Mouse (Mus musculus) G1E-ER4 (cell line): ENCODE data around the gene Ppme1. TPM values are rescaled to one million over a fixed set of nuclear protein-coding genes. Genes with fewer than 3 reads are reported as not detected.

Experiments used
- GATA1 ChIP-seq: IDR thresholded peaks from one replicate; pipeline ENCODE4 v1.8.0; 2012; ENCODE audit warnings: low read length, inconsistent platforms
- polyA plus RNA-seq: library from polyadenylated mRNA; stranded (reverse); fragments of >175 nt; gene quantifications from 2 replicates; pipeline ENCODE4 v1.2.3, GENCODE M21; 2012

Ppme1 gene
- polyA plus RNA-seq, 1 experiment = 57.9 TPM

GRCm38 (mm10) chr7:100302316-100302715 lies 69.8 kb downstream of the Ppme1 start:
- TF ChIP-seq GATA1 = no peak

- no peak for TF ChIP-seq GATA1
Observed at GRCm38 (mm10) chr7:100301390-100301789, 70.7 kb downstream of the Ppme1 start.

- no peak for TF ChIP-seq GATA1
Observed at GRCm38 (mm10) chr7:100298861-100299510, 73.1 kb downstream of the Ppme1 start.

- no peak for TF ChIP-seq GATA1
Observed at GRCm38 (mm10) chr7:100296699-100297098, 75.4 kb downstream of the Ppme1 start.

GRCm38 (mm10) chr7:100295745-100296144 lies 76.4 kb downstream of the Ppme1 start:
- no peak for TF ChIP-seq GATA1

- no peak for TF ChIP-seq GATA1
Observed at GRCm38 (mm10) chr7:100293546-100293945, 78.6 kb downstream of the Ppme1 start.

- TF ChIP-seq GATA1 = no peak
Observed at GRCm38 (mm10) chr7:100288622-100289021, 83.5 kb downstream of the Ppme1 start.

GRCm38 (mm10) chr7:100287748-100288578 lies 84.1 kb downstream of the Ppme1 start:
- no peak for TF ChIP-seq GATA1

GRCm38 (mm10) chr7:100285383-100285782 lies 86.7 kb downstream of the Ppme1 start, which contains the start of gene P4ha3:
P4ha3 (plus strand) TSS chr7:100285520.
- TF ChIP-seq GATA1 = no peak

- TF ChIP-seq GATA1 = no peak
Observed at GRCm38 (mm10) chr7:100283298-100283697, 88.8 kb downstream of the Ppme1 start.

GRCm38 (mm10) chr7:100281596-100281995 lies 90.5 kb downstream of the Ppme1 start:
- TF ChIP-seq GATA1 = no peak

GRCm38 (mm10) chr7:100279803-100280202 lies 92.3 kb downstream of the Ppme1 start:
- TF ChIP-seq GATA1 = no peak

Other genes starting within 250 kb of the Ppme1 start
- gene Lipt2, start 213.0 kb downstream of the Ppme1 start, polyA plus RNA-seq = 8.4 and 11.0 TPM in 2 replicates
- gene Kcne3, start 195.8 kb downstream of the Ppme1 start, polyA plus RNA-seq = 1.1 and 1.7 TPM in 2 replicates
- 19.5 and 24.7 TPM in 2 replicates for gene Pgm2l1, start 144.9 kb downstream of the Ppme1 start, polyA plus RNA-seq
- gene P4ha3, start 86.8 kb downstream of the Ppme1 start, polyA plus RNA-seq = not detected in 2 replicates
- gene C2cd3, start 74 bp downstream of the Ppme1 start, polyA plus RNA-seq = 22.7 and 27.1 TPM in 2 replicates
- 0.04 TPM in 1 of 2 replicates, not detected in the other for gene Ucp3, start 100.7 kb upstream of the Ppme1 start, polyA plus RNA-seq
- gene Ucp2, start 121.0 kb upstream of the Ppme1 start, polyA plus RNA-seq = 987 and 1,168 TPM in 2 replicates
- not detected in 2 replicates for gene Dnajb13, start 142.7 kb upstream of the Ppme1 start, polyA plus RNA-seq
- 11.2 and 13.4 TPM in 2 replicates for gene Coa4, start 164.8 kb upstream of the Ppme1 start, polyA plus RNA-seq
- gene Rab6a, start 235.1 kb upstream of the Ppme1 start, polyA plus RNA-seq = 22.5 and 28.2 TPM in 2 replicates
- 1.2 and 1.7 TPM in 2 replicates for gene Mrpl48, start 236.0 kb upstream of the Ppme1 start, polyA plus RNA-seq